ENCODE assay signal across 14 mouse cellular contexts in genomic region chr3:21841506-21841905, GRCm38 (mm10).
"Had no signal": no experiment of that assay in that cellular context is flagged by ENCODE, and none has a peak within 500 bp of the region (broad histone marks: within the 10 kb centered on the region; RNA-seq: fewer than 3 reads in every experiment).

No protein-coding gene starts in this region.

- H3K9me3 ChIP-seq: limb, embryonic 15.5 days; midbrain, embryonic 10.5 days; neural tube, embryonic 15.5 days had no signal

- DNase-seq: kidney, adult 8-10 months; layer of hippocampus, postnatal 36 days; lung, adult 2 months; lung, postnatal 4 days; midbrain, embryonic 14.5 days; right cerebral cortex, adult 18-20 months; right cerebral cortex, postnatal 25 days; thymus, postnatal 36 days had no signal

- H3K4me1 ChIP-seq: limb, embryonic 15.5 days had no signal

- H3K27me3 ChIP-seq: limb, embryonic 15.5 days; neural tube, embryonic 15.5 days had no signal

- H3K9ac ChIP-seq: limb, embryonic 15.5 days; liver, embryonic 14.5 days; neural tube, embryonic 15.5 days had no signal

- H3K27ac ChIP-seq: limb, embryonic 15.5 days; liver, embryonic 14.5 days; midbrain, embryonic 10.5 days; neural tube, embryonic 15.5 days had no signal

- H3K4me2 ChIP-seq: limb, embryonic 15.5 days; neural tube, embryonic 15.5 days had no signal

- H3K36me3 ChIP-seq: limb, embryonic 15.5 days; midbrain, embryonic 10.5 days; neural tube, embryonic 15.5 days had no signal

- H3K4me3 ChIP-seq: limb, embryonic 15.5 days; midbrain, embryonic 10.5 days; myocyte; neural tube, embryonic 15.5 days had no signal

- ATAC-seq: intestine, embryonic 16.5 days had no signal
